Mouse (Mus musculus) cerebellum, postnatal 25 days (tissue): ENCODE data around the gene Dlg2.

ENCODE experiments used
- DNase-seq, 2 experiments: peaks; one replicate each; pipeline ENCODE4 v3.0.0; 2021; ENCODE audit warnings: mixed read lengths in 2 of 2

Gene Dlg2

GRCm38 (mm10) chr7:92105956-92106355 is 1629.5 kb downstream of the Dlg2 start:
- peak in 1 of 2 experiments; percentile 45 for DNase-seq

GRCm38 (mm10) chr7:92113065-92113464 is 1636.6 kb downstream of the Dlg2 start:
- no peak for DNase-seq

- no peak for DNase-seq
Observed at GRCm38 (mm10) chr7:92115237-92115871, 1638.9 kb downstream of the Dlg2 start.

GRCm38 (mm10) chr7:92123276-92123675 is 1646.8 kb downstream of the Dlg2 start:
- DNase-seq, result no peak

GRCm38 (mm10) chr7:92125886-92126285 is 1649.4 kb downstream of the Dlg2 start:
- peak; percentile 76 to 87 for DNase-seq

GRCm38 (mm10) chr7:92134301-92134700 is 1657.8 kb downstream of the Dlg2 start:
- no peak for DNase-seq

- DNase-seq, result no peak
Observed at GRCm38 (mm10) chr7:92135624-92136023, 1659.2 kb downstream of the Dlg2 start.

GRCm38 (mm10) chr7:92140051-92140817 is 1663.8 kb downstream of the Dlg2 start:
- DNase-seq, result peak in 1 of 2 experiments; percentile 4

GRCm38 (mm10) chr7:92147499-92147898 is 1671.0 kb downstream of the Dlg2 start:
- DNase-seq, result no peak

- no peak for DNase-seq
Observed at GRCm38 (mm10) chr7:92150768-92151167, 1674.3 kb downstream of the Dlg2 start.

- DNase-seq, result no peak
Observed at GRCm38 (mm10) chr7:92154603-92155002, 1678.1 kb downstream of the Dlg2 start.

GRCm38 (mm10) chr7:92163150-92163549 is 1686.7 kb downstream of the Dlg2 start:
- no peak for DNase-seq

GRCm38 (mm10) chr7:92164316-92164715 is 1687.8 kb downstream of the Dlg2 start:
- no peak for DNase-seq

GRCm38 (mm10) chr7:92164875-92165518 is 1688.5 kb downstream of the Dlg2 start:
- DNase-seq, result no peak

- DNase-seq, result no peak
Observed at GRCm38 (mm10) chr7:92180029-92180428, 1703.6 kb downstream of the Dlg2 start.

- peak; percentile 56 to 65 for DNase-seq
Observed at GRCm38 (mm10) chr7:92180591-92181587, 1704.4 kb downstream of the Dlg2 start.

GRCm38 (mm10) chr7:92181959-92182612 is 1705.6 kb downstream of the Dlg2 start:
- no peak for DNase-seq

GRCm38 (mm10) chr7:92184371-92185059 is 1708.0 kb downstream of the Dlg2 start:
- DNase-seq, result no peak

GRCm38 (mm10) chr7:92186341-92186740 is 1709.9 kb downstream of the Dlg2 start:
- DNase-seq, result no peak

GRCm38 (mm10) chr7:92189149-92189548 is 1712.7 kb downstream of the Dlg2 start:
- DNase-seq, result no peak

GRCm38 (mm10) chr7:92196004-92196403 is 1719.5 kb downstream of the Dlg2 start:
- peak; percentile 92 to 94 for DNase-seq
